In the genomic region with DNA sequence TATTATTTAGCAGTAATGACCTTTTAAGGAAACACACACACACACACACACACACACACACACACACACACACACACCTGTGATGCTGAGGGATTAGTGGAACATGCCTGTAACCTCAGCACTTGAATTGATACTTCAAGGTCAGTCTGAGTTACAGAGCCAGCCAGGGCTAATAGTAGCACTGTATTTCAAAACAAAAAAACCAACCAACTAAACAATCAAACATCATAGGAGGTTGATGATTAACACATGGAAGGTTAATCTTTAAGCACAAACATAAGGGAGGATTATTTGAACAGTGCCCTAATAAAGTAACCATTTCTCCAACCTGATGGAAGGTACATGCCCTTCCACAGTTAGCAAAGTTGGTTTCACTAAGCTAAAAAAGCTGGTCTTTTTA, we compare ENCODE assay signal across 17 mouse cellular contexts. TPM values are rescaled to one million over a fixed set of nuclear protein-coding genes. Genes with fewer than 3 reads are reported as not detected.
DNase-seq lines count a peak whose midpoint lies in the region; ATAC-seq lines count a peak whose summit lies in the region.
"Had no signal": no experiment of that assay in that cellular context is flagged by ENCODE, and none has a peak within 500 bp of the region (broad histone marks: within the 10 kb centered on the region; RNA-seq: fewer than 3 reads in every experiment).

No protein-coding gene starts in this region.

- no peaks in the 10 kb centered on the region for H3K9me3 ChIP-seq in liver, embryonic 12.5 days (replicated peaks)
- H3K9me3 ChIP-seq in liver, embryonic 16.5 days (replicated peaks; ENCODE audit: control insufficient read depth, low read length) = no peaks in the 10 kb centered on the region
- H3K9me3 ChIP-seq in midbrain, embryonic 13.5 days = no peaks in the 10 kb centered on the region
- H3K9me3 ChIP-seq: forebrain, embryonic 13.5 days; heart, embryonic 12.5 days; hindbrain, embryonic 15.5 days; limb, embryonic 13.5 days; midbrain, embryonic 12.5 days; neural tube, embryonic 13.5 days had no signal

- no peak overlapping the region for H3K27ac ChIP-seq in liver, embryonic 12.5 days
- H3K27ac ChIP-seq in liver, embryonic 16.5 days (ENCODE audit: low read length) = no peak overlapping the region
- no peak overlapping the region for H3K27ac ChIP-seq in midbrain, embryonic 13.5 days
- H3K27ac ChIP-seq: forebrain, embryonic 13.5 days; hindbrain, embryonic 15.5 days; limb, embryonic 13.5 days; midbrain, embryonic 12.5 days; neural tube, embryonic 13.5 days had no signal

- peak; percentile 40; the same call in 1 of the 2 replicates for ATAC-seq in liver, embryonic 12.5 days
- ATAC-seq in liver, embryonic 16.5 days (ENCODE audit: low read depth) = peak; percentile 84
- no peak for ATAC-seq in midbrain, embryonic 13.5 days
- ATAC-seq: forebrain, embryonic 13.5 days had no signal

- no peak for DNase-seq in liver
- DNase-seq in kidney, postnatal 14 days = peak; percentile 33
- no peak for DNase-seq in cerebellum, adult 8-10 months
- DNase-seq in adrenal gland, postnatal 14 days = no peak
- DNase-seq: cerebellum, adult 9-10 months; heart, postnatal 36 days; lung, postnatal 10 days had no signal

- H3K4me3 ChIP-seq in liver, embryonic 12.5 days = no peak overlapping the region
- H3K4me3 ChIP-seq in liver, embryonic 16.5 days (ENCODE audit: low read depth, low read length) = no peak overlapping the region
- no peak overlapping the region for H3K4me3 ChIP-seq in midbrain, embryonic 13.5 days (replicated peaks)
- H3K4me3 ChIP-seq: forebrain, embryonic 13.5 days; heart, embryonic 12.5 days; hindbrain, embryonic 15.5 days; limb, embryonic 13.5 days; midbrain, embryonic 12.5 days; neural tube, embryonic 13.5 days had no signal

- H3K36me3 ChIP-seq in liver, embryonic 12.5 days = peaks cover 35% of the 10 kb centered on the region
- peaks cover 11% of the 10 kb centered on the region; the same call in 1 of the 2 replicates for H3K36me3 ChIP-seq in liver, embryonic 16.5 days (ENCODE audit: control insufficient read depth, insufficient read depth)
- peaks cover 15% of the 10 kb centered on the region for H3K36me3 ChIP-seq in midbrain, embryonic 13.5 days

- H3K27me3 ChIP-seq in liver, embryonic 12.5 days (replicated peaks) = no peaks in the 10 kb centered on the region
- no peaks in the 10 kb centered on the region for H3K27me3 ChIP-seq in liver, embryonic 16.5 days (ENCODE audit: control insufficient read depth, insufficient read depth, low read depth, low read length)
- no peaks in the 10 kb centered on the region for H3K27me3 ChIP-seq in midbrain, embryonic 13.5 days
- H3K27me3 ChIP-seq: CH12.LX; forebrain, embryonic 13.5 days; heart, embryonic 12.5 days; hindbrain, embryonic 15.5 days; limb, embryonic 13.5 days; midbrain, embryonic 12.5 days; neural tube, embryonic 13.5 days had no signal

- no peak overlapping the region for H3K4me2 ChIP-seq in liver, embryonic 12.5 days
- no peak overlapping the region for H3K4me2 ChIP-seq in liver, embryonic 16.5 days (ENCODE audit: low read depth, low read length)
- no peak overlapping the region for H3K4me2 ChIP-seq in midbrain, embryonic 13.5 days (replicated peaks)
- H3K4me2 ChIP-seq: forebrain, embryonic 13.5 days; heart, embryonic 12.5 days; hindbrain, embryonic 15.5 days; limb, embryonic 13.5 days; midbrain, embryonic 12.5 days; neural tube, embryonic 13.5 days had no signal

- no peaks in the 10 kb centered on the region for H3K4me1 ChIP-seq in liver, embryonic 12.5 days
- no peaks in the 10 kb centered on the region; the same call in 1 of the 2 replicates for H3K4me1 ChIP-seq in liver, embryonic 16.5 days (ENCODE audit: control insufficient read depth, low read depth, low read length)
- no peaks in the 10 kb centered on the region for H3K4me1 ChIP-seq in midbrain, embryonic 13.5 days (replicated peaks)
- H3K4me1 ChIP-seq: heart, embryonic 12.5 days; hindbrain, embryonic 15.5 days; midbrain, embryonic 12.5 days had no signal

- no peak overlapping the region for H3K9ac ChIP-seq in liver, embryonic 12.5 days
- H3K9ac ChIP-seq in liver, embryonic 16.5 days (ENCODE audit: low read depth, low read length) = no peak overlapping the region
- H3K9ac ChIP-seq in midbrain, embryonic 13.5 days (replicated peaks) = no peak overlapping the region
- H3K9ac ChIP-seq: forebrain, embryonic 13.5 days; heart, embryonic 12.5 days; hindbrain, embryonic 15.5 days; limb, embryonic 13.5 days; midbrain, embryonic 12.5 days; neural tube, embryonic 13.5 days had no signal

RNA-seq across cellular contexts. Expression of a gene that starts 53.0 kb away (rescaled TPM):
- polyA plus RNA-seq in liver, embryonic 12.5 days (2016; fragmentation: Nextera tagmentation; extraction: Ambion mirVana) = 0.14 and 0.20 TPM in 2 replicates
- polyA plus RNA-seq in liver, embryonic 16.5 days (2015; fragmentation: Nextera tagmentation; extraction: Ambion mirVana) = 0.07 and 0.11 TPM in 2 replicates
- polyA plus RNA-seq in midbrain, embryonic 13.5 days (2015; fragmentation: Nextera tagmentation; extraction: Ambion mirVana) = 3.9 and 4.4 TPM in 2 replicates
- 1.7 and 2.5 TPM in 2 replicates for total RNA-seq in adrenal gland, postnatal 14 days (2021)
